Mouse (Mus musculus): ENCODE measurements at regions not wholly inside any gene's neighbourhood (a gene's known extent, or its start where the extent isn't known, plus 50 kb on each side); places are given as distances from the start of the nearest gene placed in this dataset.
A peak's percentile ranks its signal among the peaks of the same experiment; 100 is the strongest.

DNA sequence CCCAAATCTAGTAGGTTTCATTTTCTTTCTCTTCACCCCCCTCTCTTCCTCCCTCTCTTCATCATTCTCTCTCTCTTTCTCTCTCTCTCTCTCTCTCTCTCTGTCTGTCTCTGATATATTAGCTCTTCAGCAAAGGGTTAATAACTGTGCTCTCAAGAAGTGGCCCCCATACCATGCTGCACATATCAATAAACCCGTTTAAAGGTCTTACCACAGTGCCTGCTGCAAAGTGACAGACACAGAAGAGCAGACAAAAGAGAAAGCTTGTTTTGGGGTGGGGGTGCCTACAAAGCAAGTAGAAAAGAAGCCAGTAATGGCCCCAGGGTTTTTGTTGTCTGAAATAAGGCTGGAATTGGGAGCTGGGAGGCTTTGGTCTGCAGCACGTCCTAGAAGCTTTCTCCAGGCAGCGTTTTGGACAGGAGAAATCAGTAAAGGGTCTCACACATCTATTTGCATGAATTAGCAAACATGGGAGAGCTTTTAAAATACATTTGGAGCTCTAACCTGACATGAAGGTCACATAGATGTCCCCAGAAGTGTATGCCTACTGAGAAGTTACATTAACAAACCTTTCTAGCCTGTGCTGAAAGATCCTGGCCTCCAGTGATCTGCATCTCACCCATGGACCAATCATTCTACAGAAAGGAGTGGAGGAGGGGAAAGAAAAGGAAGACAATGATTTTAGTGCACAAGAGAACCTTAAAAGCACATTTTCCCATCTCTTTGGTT lies 91.1 kb upstream of the Arhgap21 start:
- H3K9ac ChIP-seq (ENCODE audit: low read depth, low read length) = no peak overlapping the region
- H3K4me1 ChIP-seq (ENCODE audit: control insufficient read depth, insufficient read depth, low read length) = no peaks in the 10 kb centered on the region
- WGBS = 56% methylated on average over 3 of the region's 3 CpGs
- no peaks in the 10 kb centered on the region for H3K36me3 ChIP-seq (ENCODE audit: control insufficient read depth, insufficient read depth, low read length)
- no peak overlapping the region for H3K27ac ChIP-seq (replicated peaks; ENCODE audit: insufficient read depth, low read depth, low read length)
- no peak for TF ChIP-seq POLR2A (IDR thresholded peaks at IDR 0.05; ENCODE audit: extremely low read depth, insufficient read depth, low read length)
- TF ChIP-seq CTCF (IDR thresholded peaks at IDR 0.05; ENCODE audit: low read depth, low read length) = no peak
- no peak overlapping the region for H3K4me3 ChIP-seq (ENCODE audit: insufficient read depth, low read depth, low read length)
- no peaks in the 10 kb centered on the region for H3K79me2 ChIP-seq (ENCODE audit: control insufficient read depth, insufficient read depth, low read length)
- H3K27me3 ChIP-seq (ENCODE audit: control insufficient read depth, insufficient read depth, low read length) = no peaks in the 10 kb centered on the region
- DNase-seq (ENCODE audit: extremely low read depth, low read depth, low spot score) = no peak

DNA sequence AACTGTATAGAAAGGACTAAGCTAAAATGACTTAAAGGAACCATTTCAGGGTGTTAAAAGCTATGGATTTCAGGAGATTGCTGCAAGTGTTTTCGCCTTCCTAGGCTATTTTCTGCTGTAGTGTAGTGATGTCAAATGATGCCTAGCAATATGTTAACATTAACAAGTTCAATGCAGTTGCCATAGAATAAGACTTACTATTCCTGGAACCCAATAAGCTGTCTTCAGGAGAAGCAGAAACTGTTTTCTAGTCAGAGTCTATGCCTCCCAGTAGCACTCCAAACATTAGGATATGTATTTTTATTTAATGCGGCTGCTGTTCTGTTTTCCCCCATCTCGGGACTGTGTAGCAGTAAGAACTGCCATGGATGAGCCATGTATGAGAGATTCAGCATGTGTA lies 90.3 kb upstream of the Arhgap21 start:
- Histone ChIP-seq H3K79me2 (ENCODE audit: control insufficient read depth, insufficient read depth, low read length) (no peaks in the 10 kb centered on the region), H3K9ac (ENCODE audit: low read depth, low read length) (no peak overlapping the region), H3K27me3 (ENCODE audit: control insufficient read depth, insufficient read depth, low read length) (no peaks in the 10 kb centered on the region), H3K27ac (replicated peaks; ENCODE audit: insufficient read depth, low read depth, low read length) (no peak overlapping the region), H3K4me3 (ENCODE audit: insufficient read depth, low read depth, low read length) (no peak overlapping the region), H3K36me3 (ENCODE audit: control insufficient read depth, insufficient read depth, low read length) (no peaks in the 10 kb centered on the region), H3K4me1 (ENCODE audit: control insufficient read depth, insufficient read depth, low read length) (no peaks in the 10 kb centered on the region)
- TF ChIP-seq POLR2A (IDR thresholded peaks at IDR 0.05; ENCODE audit: extremely low read depth, insufficient read depth, low read length) (no peak), CTCF (IDR thresholded peaks at IDR 0.05; ENCODE audit: low read depth, low read length) (no peak)
- WGBS = 96% methylated on average over 3 of the region's 3 CpGs
- DNase-seq (ENCODE audit: extremely low read depth, low read depth, low spot score) = no peak

DNA sequence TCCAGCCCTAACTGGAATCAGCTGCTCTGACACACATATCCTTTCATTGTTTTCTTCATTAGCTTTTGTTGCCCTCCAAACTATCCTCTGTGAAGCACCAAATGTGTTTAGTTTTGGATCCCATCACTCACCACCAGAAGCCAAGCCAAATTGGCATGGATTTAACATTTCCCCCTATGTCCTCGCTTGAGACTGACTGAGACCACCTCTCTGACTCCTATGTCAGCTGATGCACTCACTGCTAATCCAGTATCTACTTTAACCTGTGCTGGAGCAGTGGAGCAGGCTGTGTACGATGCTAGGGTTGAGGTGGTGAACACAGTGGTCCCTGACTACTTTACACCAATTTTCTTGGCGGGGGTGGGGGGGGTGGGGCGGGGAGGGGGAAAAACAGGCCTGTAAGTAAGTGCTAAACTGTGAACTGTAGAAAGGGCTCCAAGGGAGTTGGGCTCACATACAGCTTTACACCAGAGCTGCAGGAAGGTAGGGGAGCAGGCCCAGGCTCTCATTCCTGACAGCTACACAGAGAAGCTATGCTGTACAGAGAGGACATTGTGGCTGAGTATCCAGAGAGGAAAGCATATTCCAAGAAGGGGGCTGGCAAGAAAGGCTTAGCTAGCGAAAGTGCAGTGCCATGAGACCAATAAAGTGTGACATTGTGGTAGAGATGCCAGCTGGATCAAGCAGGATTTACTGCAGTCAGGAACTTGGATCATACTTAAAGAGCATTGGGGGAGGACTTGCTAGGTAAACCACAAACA lies 87.9 kb upstream of the Arhgap21 start:
- 79% methylated on average over 5 of the region's 5 CpGs for WGBS
- no peak for TF ChIP-seq POLR2A (IDR thresholded peaks at IDR 0.05; ENCODE audit: extremely low read depth, insufficient read depth, low read length)
- no peaks in the 10 kb centered on the region for H3K27me3 ChIP-seq (ENCODE audit: control insufficient read depth, insufficient read depth, low read length)
- no peaks in the 10 kb centered on the region for H3K79me2 ChIP-seq (ENCODE audit: control insufficient read depth, insufficient read depth, low read length)
- no peaks in the 10 kb centered on the region for H3K36me3 ChIP-seq (ENCODE audit: control insufficient read depth, insufficient read depth, low read length)
- no peaks in the 10 kb centered on the region for H3K4me1 ChIP-seq (ENCODE audit: control insufficient read depth, insufficient read depth, low read length)
- DNase-seq (ENCODE audit: extremely low read depth, low read depth, low spot score) = no peak
- H3K4me3 ChIP-seq (ENCODE audit: insufficient read depth, low read depth, low read length) = no peak overlapping the region
- H3K27ac ChIP-seq (replicated peaks; ENCODE audit: insufficient read depth, low read depth, low read length) = no peak overlapping the region
- H3K9ac ChIP-seq (ENCODE audit: low read depth, low read length) = no peak overlapping the region

DNA sequence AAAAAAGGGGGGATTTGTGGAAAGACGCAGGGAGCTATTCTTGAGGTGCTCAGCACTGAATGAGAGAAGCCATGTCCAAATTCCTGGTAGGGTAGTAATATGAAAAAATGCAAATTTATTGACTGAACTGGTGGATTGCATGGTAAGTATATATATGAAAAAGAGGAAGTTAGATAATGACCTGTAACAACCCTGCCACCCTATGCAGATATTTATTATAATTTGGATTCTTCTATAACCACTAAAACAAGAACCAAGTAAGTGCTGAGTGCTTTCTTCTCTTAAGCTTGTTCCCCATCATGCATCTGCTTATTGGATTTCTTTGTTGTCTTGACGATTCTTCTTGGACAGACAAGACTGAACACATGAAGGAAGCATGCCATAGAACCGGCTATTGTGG lies 86.7 kb upstream of the Arhgap21 start:
- peak; percentile 10 for DNase-seq (ENCODE audit: extremely low read depth, low read depth, low spot score)
- Histone ChIP-seq H3K27ac (replicated peaks; ENCODE audit: insufficient read depth, low read depth, low read length) (no peak overlapping the region), H3K4me3 (ENCODE audit: insufficient read depth, low read depth, low read length) (no peak overlapping the region), H3K27me3 (ENCODE audit: control insufficient read depth, insufficient read depth, low read length) (no peaks in the 10 kb centered on the region), H3K9ac (ENCODE audit: low read depth, low read length) (no peak overlapping the region), H3K79me2 (ENCODE audit: control insufficient read depth, insufficient read depth, low read length) (no peaks in the 10 kb centered on the region), H3K36me3 (ENCODE audit: control insufficient read depth, insufficient read depth, low read length) (no peaks in the 10 kb centered on the region), H3K4me1 (ENCODE audit: control insufficient read depth, insufficient read depth, low read length) (no peaks in the 10 kb centered on the region)
- TF ChIP-seq POLR2A (IDR thresholded peaks at IDR 0.05; ENCODE audit: extremely low read depth, insufficient read depth, low read length) (no peak), CTCF (IDR thresholded peaks at IDR 0.05; ENCODE audit: low read depth, low read length) (no peak)
- 90% methylated on average over 3 of the region's 3 CpGs for WGBS

DNA sequence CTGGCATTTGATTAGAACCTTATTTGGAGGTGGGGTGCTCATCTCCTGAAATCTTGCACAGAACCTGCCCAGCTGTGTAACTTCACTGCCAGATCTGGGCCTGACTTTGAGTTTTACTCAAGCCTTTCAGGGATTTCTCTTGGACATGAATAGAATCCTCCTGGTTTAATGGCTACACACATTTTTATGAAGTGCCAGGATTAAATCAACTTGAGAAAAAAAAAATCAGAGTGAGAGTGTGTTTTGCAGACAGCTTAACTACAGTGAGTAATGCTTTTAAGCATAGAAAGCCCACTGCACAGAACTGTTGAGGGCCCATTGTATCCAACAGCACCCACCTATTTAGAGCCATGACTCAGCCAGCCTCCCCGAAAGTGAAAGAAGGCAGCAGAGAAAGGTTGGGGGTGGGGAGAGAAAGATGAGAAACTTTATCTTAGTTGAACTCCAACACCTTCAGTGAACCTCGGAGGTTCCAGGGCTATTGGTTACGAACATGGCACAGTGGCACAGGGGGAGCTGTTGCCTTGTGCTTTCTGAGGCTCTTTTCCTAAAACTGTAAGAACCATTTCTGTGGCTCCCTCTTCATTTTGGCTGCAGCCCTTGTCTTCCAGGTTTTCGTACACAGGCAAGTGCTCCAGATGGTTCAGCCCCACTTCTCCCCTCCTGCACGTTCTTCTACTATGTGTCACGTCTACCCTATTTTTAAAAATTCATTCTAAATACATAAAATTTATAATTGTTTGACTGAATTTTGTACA lies 85.8 kb upstream of the Arhgap21 start:
- WGBS = 76% methylated on average over 6 of the region's 6 CpGs

More for the DNA sequence above, 85.8 kb upstream of the Arhgap21 start:
- TF ChIP-seq CTCF (IDR thresholded peaks at IDR 0.05; ENCODE audit: low read depth, low read length) = no peak
- no peak for TF ChIP-seq POLR2A (IDR thresholded peaks at IDR 0.05; ENCODE audit: extremely low read depth, insufficient read depth, low read length)
- no peak for DNase-seq (ENCODE audit: extremely low read depth, low read depth, low spot score)
- Histone ChIP-seq H3K36me3 (ENCODE audit: control insufficient read depth, insufficient read depth, low read length) (no peaks in the 10 kb centered on the region), H3K27me3 (ENCODE audit: control insufficient read depth, insufficient read depth, low read length) (no peaks in the 10 kb centered on the region), H3K79me2 (ENCODE audit: control insufficient read depth, insufficient read depth, low read length) (no peaks in the 10 kb centered on the region), H3K4me1 (ENCODE audit: control insufficient read depth, insufficient read depth, low read length) (no peaks in the 10 kb centered on the region), H3K4me3 (ENCODE audit: insufficient read depth, low read depth, low read length) (no peak overlapping the region), H3K9ac (ENCODE audit: low read depth, low read length) (no peak overlapping the region), H3K27ac (replicated peaks; ENCODE audit: insufficient read depth, low read depth, low read length) (no peak overlapping the region)

All from liver, adult 2 months (tissue).